Mouse (Mus musculus) forebrain, embryonic 16.5 days (tissue): ENCODE measurements at regions not wholly inside any gene's neighbourhood (a gene's known extent, or its start where the extent isn't known, plus 50 kb on each side); places are given as distances from the start of the nearest gene placed in this dataset.

Experiments
- ATAC-seq: fragments of 200-750 bp; cut with Nextera tagmentation; 2 replicates; pipeline ENCODE4 v1.8.0; 2017; ENCODE audit warnings: mild to moderate bottlenecking, moderate library complexity
- H3K27ac ChIP-seq: fragments of 300-500 bp; sonication (generic); 2 replicates; pipeline ENCODE4 v1.5.1; 2014; ENCODE audit warnings: low read length, control low read depth
- H3K27me3 ChIP-seq: fragments of 300-500 bp; sonication (generic); replicated peaks from 2 replicates; pipeline ENCODE4 v1.6.1; 2014; ENCODE audit warnings: low read length; ENCODE audit not compliant: control insufficient read depth, insufficient read depth
- H3K36me3 ChIP-seq: fragments of 300-500 bp; sonication (generic); 2 replicates; pipeline ENCODE4 v1.6.1; 2014; ENCODE audit not compliant: control insufficient read depth, insufficient read depth
- H3K4me1 ChIP-seq: fragments of 300-500 bp; sonication (generic); replicated peaks from 2 replicates; pipeline ENCODE4 v1.6.1; 2014; ENCODE audit warnings: low read length; ENCODE audit not compliant: control insufficient read depth, insufficient read depth
- H3K4me2 ChIP-seq: fragments of 300-500 bp; sonication (generic); 2 replicates; pipeline ENCODE4 v1.6.1; 2014; ENCODE audit warnings: mild to moderate bottlenecking, low read length, control low read depth
- H3K4me3 ChIP-seq: fragments of 300-500 bp; sonication (generic); replicated peaks from 2 replicates; pipeline ENCODE4 v1.5.1; 2014; ENCODE audit warnings: mild to moderate bottlenecking, low read length, control low read depth
- H3K9ac ChIP-seq: fragments of 300-500 bp; sonication (generic); replicated peaks from 2 replicates; pipeline ENCODE4 v1.6.1; 2014; ENCODE audit warnings: low read depth, low read length, control low read depth
- H3K9me3 ChIP-seq: fragments of 300-500 bp; sonication (generic); 2 replicates; pipeline ENCODE4 v1.6.1; 2016; ENCODE audit warnings: low read length; ENCODE audit not compliant: control insufficient read depth
- WGBS: fragments of 180-500 bp; shearing (Covaris S2); extraction: QIAGEN DNeasy Blood & Tissue Kit; methylation state at CpG from one replicate; pipeline ENCODE4 v1.1.7; 2014; 5-methylcytosine and 5-hydroxymethylcytosine counted together

GRCm38 (mm10) chr13:54889684-54890399 is 59.4 kb upstream of the Unc5a start:
- H3K36me3 ChIP-seq, result no peaks in the 10 kb centered on the region
- no peak overlapping the region for H3K9ac ChIP-seq
- H3K4me2 ChIP-seq, result no peak overlapping the region
- no peak overlapping the region for H3K27ac ChIP-seq
- 81% methylated on average over 8 of the region's 8 CpGs for whole genome bisulfite sequencing
- peaks cover 28% of the 10 kb centered on the region for H3K4me1 ChIP-seq
- no peaks in the 10 kb centered on the region for H3K9me3 ChIP-seq
- H3K4me3 ChIP-seq, result no peak overlapping the region
- no peak for ATAC-seq
- no peaks in the 10 kb centered on the region for H3K27me3 ChIP-seq

- no peaks in the 10 kb centered on the region for H3K27me3 ChIP-seq
- no peaks in the 10 kb centered on the region for H3K36me3 ChIP-seq
- no peak overlapping the region for H3K4me2 ChIP-seq
- no peak overlapping the region for H3K4me3 ChIP-seq
- no peaks in the 10 kb centered on the region for H3K9me3 ChIP-seq
- no peak for ATAC-seq
- H3K4me1 ChIP-seq, result peaks cover 17% of the 10 kb centered on the region
- WGBS, result 9% methylated on average over 1 of the region's 1 CpGs
- H3K9ac ChIP-seq, result no peak overlapping the region
- H3K27ac ChIP-seq, result no peak overlapping the region
Measured at GRCm38 (mm10) chr13:54892572-54892971, 56.6 kb upstream of the Unc5a start.

GRCm38 (mm10) chr13:54893651-54894050 is 55.6 kb upstream of the Unc5a start:
- WGBS, result 51% methylated on average over 7 of the region's 7 CpGs
- Histone ChIP-seq H3K9me3 (no peaks in the 10 kb centered on the region), H3K4me2 (no peak overlapping the region), H3K4me3 (no peak overlapping the region), H3K4me1 (peaks cover 7% of the 10 kb centered on the region; the same call in 1 of the 2 replicates), H3K27me3 (no peaks in the 10 kb centered on the region), H3K9ac (no peak overlapping the region), H3K36me3 (no peaks in the 10 kb centered on the region), H3K27ac (no peak overlapping the region)
- no peak for ATAC-seq

GRCm38 (mm10) chr13:54895981-54896380 is 53.2 kb upstream of the Unc5a start:
- no peak for ATAC-seq
- Histone ChIP-seq H3K27me3 (no peaks in the 10 kb centered on the region), H3K4me1 (peaks cover 7% of the 10 kb centered on the region; the same call in 1 of the 2 replicates), H3K36me3 (no peaks in the 10 kb centered on the region), H3K4me3 (no peak overlapping the region), H3K9ac (no peak overlapping the region), H3K4me2 (no peak overlapping the region), H3K9me3 (no peaks in the 10 kb centered on the region), H3K27ac (no peak overlapping the region)
- 46% methylated on average over 5 of the region's 5 CpGs for WGBS
